Mouse (Mus musculus): Measurements from ENCODE around the gene Arv1. TPM values are rescaled to one million over a fixed set of nuclear protein-coding genes. Genes with fewer than 3 reads are reported as not detected.

Arv1 gene
- polyA plus RNA-seq, 1 experiment from 2014 or later = 18.5 TPM

DNA sequence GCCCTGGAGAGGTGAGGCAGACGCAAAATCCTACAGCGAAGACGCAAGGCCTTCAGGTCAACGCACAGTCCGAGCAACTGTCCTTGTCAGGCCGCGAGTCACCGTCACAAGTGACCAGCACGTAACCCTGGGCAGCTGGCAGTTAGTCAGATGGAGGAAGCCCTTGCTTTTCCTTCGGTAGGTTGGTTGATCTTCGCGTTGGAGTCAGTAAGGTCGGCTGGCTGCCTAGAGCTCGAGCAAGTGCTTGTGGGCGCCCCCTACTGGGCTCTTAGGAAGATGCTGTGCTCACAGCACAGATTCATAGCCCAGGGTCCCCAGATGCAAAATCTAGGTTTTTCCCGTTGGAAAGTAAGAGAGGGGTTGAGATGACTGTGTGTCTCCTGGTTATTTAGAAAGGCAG is 53.8 kb downstream of the Arv1 start:
- no peak overlapping the region for H3K9ac ChIP-seq (ENCODE audit: low read depth, low read length)
- H3K4me3 ChIP-seq (replicated peaks; ENCODE audit: low read depth, low read length) = no peak overlapping the region
- no peaks in the 10 kb centered on the region for H3K27me3 ChIP-seq (ENCODE audit: insufficient read depth, low read length)
- no peaks in the 10 kb centered on the region for H3K9me3 ChIP-seq (replicated peaks; ENCODE audit: low read length)
- peak overlapping the region; percentile 36 for H3K4me2 ChIP-seq (ENCODE audit: low read length)
- TF ChIP-seq CTCF (IDR thresholded peaks at IDR 0.05; ENCODE audit: low read depth) = peak; percentile 81
- ATAC-seq (replicated peaks; ENCODE audit: low FRiP score, low read depth) (no peak), DNase-seq (ENCODE audit: low spot score) (peak; percentile 85)
- WGBS = 17% methylated on average over 16 of the region's 16 CpGs
- no peaks in the 10 kb centered on the region for H3K36me3 ChIP-seq (ENCODE audit: insufficient read depth, low read length)
- H3K4me1 ChIP-seq (replicated peaks; ENCODE audit: insufficient read depth, low read length) = no peaks in the 10 kb centered on the region; the same call in 1 of the 2 replicates
- H3K27ac ChIP-seq = no peak overlapping the region

DNA sequence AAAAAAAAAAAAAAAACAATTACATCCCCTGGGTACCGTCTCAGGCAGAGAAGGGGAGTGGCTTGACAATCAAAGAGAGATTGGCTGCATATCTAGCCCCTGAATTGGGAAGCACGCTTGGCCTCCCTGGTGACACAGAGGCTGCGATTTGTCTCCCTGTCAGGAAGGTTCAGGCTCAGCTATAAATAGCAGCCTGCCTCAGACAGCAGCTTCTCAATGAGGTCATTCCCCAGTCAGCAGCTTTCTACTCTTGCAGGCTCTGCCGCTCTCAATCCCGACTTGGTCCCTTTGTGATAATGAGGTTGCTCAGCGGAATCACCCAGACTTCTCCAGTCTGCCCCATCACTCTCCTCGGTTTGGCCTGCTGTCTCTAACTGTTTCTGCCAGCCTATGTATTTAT is 58.3 kb downstream of the Arv1 start:
- Histone ChIP-seq H3K27ac (no peak overlapping the region), H3K4me2 (ENCODE audit: low read length) (no peak overlapping the region), H3K4me1 (replicated peaks; ENCODE audit: insufficient read depth, low read length) (no peaks in the 10 kb centered on the region; the same call in 1 of the 2 replicates), H3K27me3 (ENCODE audit: insufficient read depth, low read length) (no peaks in the 10 kb centered on the region), H3K4me3 (replicated peaks; ENCODE audit: low read depth, low read length) (no peak overlapping the region), H3K9ac (ENCODE audit: low read depth, low read length) (no peak overlapping the region), H3K9me3 (replicated peaks; ENCODE audit: low read length) (no peaks in the 10 kb centered on the region), H3K36me3 (ENCODE audit: insufficient read depth, low read length) (no peaks in the 10 kb centered on the region)
- ATAC-seq (replicated peaks; ENCODE audit: low FRiP score, low read depth) = no peak; the same call in 1 of the 2 replicates
- DNase-seq (ENCODE audit: low spot score) = peak; percentile 88
- TF ChIP-seq CTCF (IDR thresholded peaks at IDR 0.05; ENCODE audit: low read depth) = no peak
- WGBS = 6% methylated on average over 7 of the region's 7 CpGs

DNA sequence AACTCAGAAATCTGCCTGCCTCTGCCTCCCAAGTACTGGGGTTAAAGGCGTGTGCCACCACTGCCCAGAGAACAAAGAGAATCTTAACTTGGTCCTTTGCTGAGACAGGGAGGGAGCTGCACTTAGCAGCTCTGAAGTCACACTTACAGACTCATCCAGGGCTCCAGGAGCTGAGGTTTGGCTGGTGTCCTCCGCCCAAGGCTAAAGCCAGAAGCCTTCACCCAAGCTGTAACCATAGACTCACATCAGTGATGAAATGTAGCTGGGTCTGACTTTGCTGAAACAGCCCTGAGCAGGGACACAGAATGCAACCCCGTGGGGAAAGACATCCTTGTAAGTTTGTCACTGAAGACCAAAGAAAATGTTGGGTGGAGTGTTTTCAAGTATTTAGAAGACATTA is 60.5 kb downstream of the Arv1 start:
- no peak overlapping the region for H3K4me3 ChIP-seq (replicated peaks; ENCODE audit: low read depth, low read length)
- H3K4me2 ChIP-seq (ENCODE audit: low read length) = no peak overlapping the region
- no peak for TF ChIP-seq CTCF (IDR thresholded peaks at IDR 0.05; ENCODE audit: low read depth)
- no peak overlapping the region for H3K27ac ChIP-seq
- DNase-seq (ENCODE audit: low spot score) (no peak), ATAC-seq (replicated peaks; ENCODE audit: low FRiP score, low read depth) (no peak)
- WGBS = 81% methylated on average over 3 of the region's 3 CpGs
- H3K27me3 ChIP-seq (ENCODE audit: insufficient read depth, low read length) = no peaks in the 10 kb centered on the region
- no peak overlapping the region for H3K9ac ChIP-seq (ENCODE audit: low read depth, low read length)
- no peaks in the 10 kb centered on the region; the same call in 1 of the 2 replicates for H3K4me1 ChIP-seq (replicated peaks; ENCODE audit: insufficient read depth, low read length)
- H3K9me3 ChIP-seq (replicated peaks; ENCODE audit: low read length) = no peaks in the 10 kb centered on the region
- H3K36me3 ChIP-seq (ENCODE audit: insufficient read depth, low read length) = no peaks in the 10 kb centered on the region

DNA sequence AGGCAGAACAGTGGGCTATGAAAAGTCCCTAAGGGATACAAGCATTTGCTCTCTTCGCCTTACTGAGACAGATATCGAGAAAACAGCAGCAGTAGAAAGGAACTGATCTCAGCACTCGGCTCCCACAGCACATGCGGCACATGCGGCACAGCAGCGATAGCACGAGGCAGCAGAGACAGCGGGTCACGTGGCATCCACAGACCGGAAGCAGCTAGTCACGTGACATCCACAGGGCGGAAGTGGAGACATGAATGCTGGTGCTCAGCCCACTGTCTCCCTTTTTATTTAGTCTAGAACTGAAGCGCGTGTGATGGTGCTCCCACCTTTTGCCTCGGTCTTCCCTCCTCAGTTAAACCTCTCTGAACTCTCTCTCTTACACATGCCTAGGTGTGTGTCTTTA is 61.3 kb downstream of the Arv1 start:
- DNase-seq (ENCODE audit: low spot score) (peak; percentile 47), ATAC-seq (replicated peaks; ENCODE audit: low FRiP score, low read depth) (no peak)
- no peak for TF ChIP-seq CTCF (IDR thresholded peaks at IDR 0.05; ENCODE audit: low read depth)
- Histone ChIP-seq H3K27me3 (ENCODE audit: insufficient read depth, low read length) (no peaks in the 10 kb centered on the region), H3K4me2 (ENCODE audit: low read length) (no peak overlapping the region), H3K4me1 (replicated peaks; ENCODE audit: insufficient read depth, low read length) (no peaks in the 10 kb centered on the region; the same call in 1 of the 2 replicates), H3K9me3 (replicated peaks; ENCODE audit: low read length) (no peaks in the 10 kb centered on the region), H3K4me3 (replicated peaks; ENCODE audit: low read depth, low read length) (no peak overlapping the region), H3K9ac (ENCODE audit: low read depth, low read length) (no peak overlapping the region), H3K27ac (no peak overlapping the region), H3K36me3 (ENCODE audit: insufficient read depth, low read length) (no peaks in the 10 kb centered on the region)
- 72% methylated on average over 15 of the region's 15 CpGs for WGBS

Other genes with a start within 250 kb of the Arv1 start
- gene Cog2, start 201.4 kb upstream of the Arv1 start, polyA plus RNA-seq (2015; fragmentation: Nextera tagmentation; extraction: Ambion mirVana) = 26.2 and 28.5 TPM in 2 replicates
- 15.8 and 22.8 TPM in 2 replicates for gene Agt, start 152.4 kb upstream of the Arv1 start, polyA plus RNA-seq (2015; fragmentation: Nextera tagmentation; extraction: Ambion mirVana)
- gene Capn9, start 146.0 kb upstream of the Arv1 start, polyA plus RNA-seq (2015; fragmentation: Nextera tagmentation; extraction: Ambion mirVana) = 0.20 and 0.24 TPM in 2 replicates
- gene 2310022B05Rik, start 58.8 kb upstream of the Arv1 start, polyA plus RNA-seq (2015; fragmentation: Nextera tagmentation; extraction: Ambion mirVana) = 30.2 and 32.0 TPM in 2 replicates
- gene Ttc13, start 156 bp upstream of the Arv1 start, polyA plus RNA-seq (2015; fragmentation: Nextera tagmentation; extraction: Ambion mirVana) = 29.0 and 29.9 TPM in 2 replicates
- gene Fam89a, start 29.7 kb downstream of the Arv1 start, polyA plus RNA-seq (2015; fragmentation: Nextera tagmentation; extraction: Ambion mirVana) = 4.8 and 5.2 TPM in 2 replicates
- gene Trim67, start 71.0 kb downstream of the Arv1 start, polyA plus RNA-seq (2015; fragmentation: Nextera tagmentation; extraction: Ambion mirVana) = 0.04 TPM in 2 replicates
- 74.8 and 83.5 TPM in 2 replicates for gene Gnpat, start 140.9 kb downstream of the Arv1 start, polyA plus RNA-seq (2015; fragmentation: Nextera tagmentation; extraction: Ambion mirVana)
- 33.3 and 36.6 TPM in 2 replicates for gene 2810004N23Rik, start 141.0 kb downstream of the Arv1 start, polyA plus RNA-seq (2015; fragmentation: Nextera tagmentation; extraction: Ambion mirVana)
- gene Exoc8, start 175.6 kb downstream of the Arv1 start, polyA plus RNA-seq (2015; fragmentation: Nextera tagmentation; extraction: Ambion mirVana) = 5.6 and 6.1 TPM in 2 replicates
- gene Sprtn, start 175.7 kb downstream of the Arv1 start, polyA plus RNA-seq (2015; fragmentation: Nextera tagmentation; extraction: Ambion mirVana) = 7.9 and 8.3 TPM in 2 replicates
- gene Egln1, start 227.2 kb downstream of the Arv1 start, polyA plus RNA-seq (2015; fragmentation: Nextera tagmentation; extraction: Ambion mirVana) = 9.4 and 9.5 TPM in 2 replicates

All from kidney, postnatal 0 days (tissue).